Mouse (Mus musculus): ENCODE data around the gene Anp32a.

GRCm38 (mm10) chr9:62341701-62342440, 778 bp downstream of the Anp32a start:
- TF ChIP-seq TAL1 (IDR thresholded peaks at IDR 0.05; ENCODE audit: low read length) (no peak), RAD21 (IDR thresholded peaks at IDR 0.05; ENCODE audit: low read depth, low read length) (no peak), CHD2 (IDR thresholded peaks at IDR 0.05; ENCODE audit: low read length) (no peak), EP300 (IDR thresholded peaks at IDR 0.05; ENCODE audit: low read depth in 1 of 2, low read length in 2 of 2) (no peak), CTCF (IDR thresholded peaks at IDR 0.05 in 2 of 3, conservative IDR thresholded peaks at IDR 0.05 in 1 of 3; ENCODE audit: control insufficient read depth in 1 of 3, insufficient read depth in 1 of 3, low read depth in 2 of 3, low read length in 3 of 3, poor library complexity in 1 of 3, severe bottlenecking in 1 of 3) (no peak), NRF1 (IDR thresholded peaks at IDR 0.05; ENCODE audit: insufficient read depth, low read depth, low read length, poor library complexity, severe bottlenecking) (no peak)

All from MEL (cell line).